Mouse (Mus musculus) spleen, adult 18-20 months (tissue): ENCODE measurements around the gene Cobl.

Experiments used
- DNase-seq, 2 experiments: peaks; one replicate each; pipeline ENCODE4 v3.0.0; 2022; ENCODE audit warnings: mixed read lengths in 2 of 2

Gene Cobl

DNA sequence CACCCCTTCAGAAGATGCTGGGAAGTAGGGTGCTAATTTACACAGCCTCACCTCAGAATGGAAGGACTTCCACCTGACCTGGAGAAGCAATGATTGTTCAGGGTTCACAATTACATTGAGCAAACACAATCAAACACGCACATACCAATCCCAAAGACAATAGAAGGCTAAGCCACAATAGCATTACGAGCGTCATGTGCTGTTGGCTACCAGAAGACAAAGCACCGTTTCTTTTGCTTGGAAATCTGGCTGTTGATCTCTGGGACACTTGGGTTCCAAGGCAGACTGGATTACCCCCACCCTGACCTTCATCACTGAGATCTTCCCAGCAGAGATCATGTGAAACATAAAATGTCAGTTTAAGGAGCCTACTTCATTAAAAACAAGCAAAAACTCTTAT, 21.1 kb downstream of the Cobl start:
- DNase-seq: no peak

DNA sequence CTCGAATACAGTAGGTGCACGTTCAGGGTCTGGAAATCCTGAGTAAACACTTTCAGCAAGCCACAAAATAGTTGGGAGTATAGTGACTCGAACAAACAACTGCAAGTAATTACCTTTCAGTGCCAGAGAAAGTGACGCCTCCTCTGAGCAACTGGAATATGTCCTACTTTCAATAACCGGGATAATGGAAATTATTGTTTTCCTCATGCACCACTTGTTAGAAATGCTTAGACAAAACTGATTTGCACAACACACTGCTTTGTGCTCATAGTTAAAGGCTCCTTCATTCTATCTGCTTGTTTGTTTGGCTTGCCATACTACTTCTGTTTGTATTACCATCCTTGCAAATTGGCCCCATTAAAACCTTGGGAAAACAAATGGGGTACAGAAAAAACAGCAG, 21.6 kb downstream of the Cobl start:
- DNase-seq: no peak

DNA sequence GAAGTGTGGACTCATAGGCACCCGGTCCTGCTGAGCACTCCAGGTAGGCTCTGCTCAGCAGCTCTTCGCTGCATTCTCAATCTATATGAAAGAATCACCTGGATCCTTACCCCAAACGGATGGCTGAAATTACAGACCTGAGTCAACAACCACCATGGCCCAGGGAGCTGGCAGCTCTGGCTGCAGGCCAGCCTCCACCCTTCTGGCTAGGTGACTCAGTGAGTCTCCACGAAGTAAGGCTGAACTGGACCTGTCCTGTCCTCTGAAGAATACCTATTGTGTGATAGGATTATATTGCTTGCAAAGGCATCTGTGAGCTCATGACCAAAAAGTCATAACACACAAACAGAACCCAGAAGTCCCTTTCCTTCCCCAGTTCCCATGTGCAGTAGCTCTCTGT, 22.5 kb downstream of the Cobl start:
- DNase-seq: no peak

DNA sequence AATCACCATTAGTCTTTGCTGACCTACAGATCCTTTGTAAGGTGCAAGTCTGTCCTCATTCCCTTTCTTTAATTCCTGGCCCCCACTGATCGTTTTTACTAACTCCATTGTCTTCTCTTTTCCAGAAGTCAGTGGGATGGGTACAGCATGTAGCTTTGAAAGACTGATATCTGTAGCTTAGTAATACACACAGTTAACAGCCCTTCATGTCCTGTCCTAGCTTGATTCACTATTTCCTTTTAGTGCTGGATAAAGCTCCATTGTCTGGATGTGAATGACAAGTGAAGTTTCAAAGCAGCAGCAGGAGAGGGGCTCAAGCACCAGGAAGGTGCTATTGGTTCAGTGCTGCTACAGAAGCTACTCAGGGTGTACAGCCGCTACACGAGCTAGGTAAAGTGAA, 28.9 kb downstream of the Cobl start:
- DNase-seq: no peak

DNA sequence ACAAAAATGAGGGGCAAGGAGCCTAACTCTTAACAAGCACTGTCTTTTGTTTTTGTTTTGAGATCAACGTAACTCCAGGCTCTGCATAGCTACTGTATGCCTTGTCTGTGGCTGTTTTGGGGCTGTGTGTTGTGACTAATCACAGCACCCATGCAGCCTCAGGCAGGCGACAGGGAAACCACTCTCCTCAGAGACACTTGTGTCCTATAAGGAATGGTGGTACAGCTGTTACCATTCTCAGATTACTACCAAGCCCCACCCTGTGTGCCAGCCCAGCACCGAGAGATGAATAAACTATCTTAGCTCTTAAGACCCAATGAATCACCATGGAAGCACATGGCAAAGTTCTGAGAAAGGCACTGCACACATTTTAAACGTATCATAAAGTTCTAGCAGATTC, 29.7 kb downstream of the Cobl start:
- no peak for DNase-seq

DNA sequence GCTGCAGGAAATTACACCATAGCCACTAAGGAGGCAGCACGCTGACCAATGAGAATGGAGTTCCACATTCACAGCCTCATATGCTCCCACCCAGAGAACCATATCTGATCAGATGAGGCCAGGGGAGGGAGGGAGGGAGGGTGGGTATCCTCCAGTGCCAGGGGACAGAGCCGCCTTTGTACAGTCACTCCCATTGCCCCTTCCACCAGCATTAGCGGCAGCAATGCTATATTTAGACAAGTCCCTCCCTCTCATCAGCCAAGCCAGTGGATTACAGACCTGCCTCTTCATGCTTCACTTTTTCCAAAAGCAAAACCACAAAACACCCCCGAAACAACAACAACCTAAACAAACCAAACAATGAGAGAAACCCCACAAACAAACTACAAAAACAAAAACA, 30.2 kb downstream of the Cobl start:
- no peak for DNase-seq

DNA sequence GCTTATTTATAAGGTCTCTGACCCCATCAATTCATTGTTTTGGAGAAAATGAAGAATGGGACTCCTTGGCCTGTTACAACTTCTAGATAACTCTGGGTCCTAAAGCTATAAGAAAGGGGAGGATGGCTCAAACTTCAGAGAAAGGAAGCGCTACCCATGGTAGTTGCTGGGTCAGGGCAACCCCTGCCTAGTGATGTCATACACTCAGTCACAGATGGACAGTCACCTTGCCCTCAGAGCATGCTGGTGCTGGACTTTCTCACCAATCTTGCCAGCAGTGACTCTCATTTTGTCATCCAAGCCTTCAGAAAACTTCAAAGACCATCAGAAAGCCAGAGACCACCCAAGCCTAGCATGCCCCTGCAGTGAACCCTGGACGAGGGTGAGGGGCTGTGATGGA, 32.8 kb downstream of the Cobl start:
- no peak for DNase-seq

DNA sequence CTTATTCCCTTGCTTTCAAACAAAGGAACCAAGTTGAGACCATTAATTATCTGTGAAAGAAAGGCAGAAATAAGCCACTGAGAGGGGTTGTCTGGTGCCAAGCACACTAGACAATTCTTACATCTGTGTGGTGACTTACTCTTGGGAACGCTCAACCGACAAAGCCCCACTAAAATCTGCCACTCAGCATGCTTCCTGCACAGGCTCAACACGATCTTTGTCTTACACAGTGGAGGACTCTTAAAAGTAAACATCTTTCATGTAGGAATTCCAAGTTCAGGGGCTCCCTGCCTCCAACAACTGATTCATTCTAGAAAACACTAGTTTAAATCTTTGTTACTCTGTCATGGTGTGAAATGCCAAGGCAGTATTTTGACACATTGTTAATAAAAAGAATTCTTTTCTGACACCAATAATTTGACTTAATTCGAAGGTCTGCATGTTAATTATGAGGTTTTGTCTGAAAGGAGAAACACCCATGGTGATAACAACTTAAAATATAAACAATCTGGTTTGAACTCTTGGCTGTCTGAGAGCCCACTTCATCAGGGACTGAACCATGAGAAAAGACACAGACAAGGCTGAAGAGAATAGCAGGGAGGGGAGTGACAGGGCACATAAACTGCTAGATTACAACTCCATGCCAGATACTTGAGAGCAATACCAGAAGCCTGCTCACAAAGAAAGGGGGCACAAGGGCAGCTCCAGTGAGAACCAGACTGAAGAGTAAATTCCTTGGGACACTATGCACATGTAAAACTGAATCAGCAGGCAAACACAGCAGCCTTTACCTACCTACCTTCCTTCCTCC, 34.3 kb downstream of the Cobl start:
- DNase-seq: no peak

DNA sequence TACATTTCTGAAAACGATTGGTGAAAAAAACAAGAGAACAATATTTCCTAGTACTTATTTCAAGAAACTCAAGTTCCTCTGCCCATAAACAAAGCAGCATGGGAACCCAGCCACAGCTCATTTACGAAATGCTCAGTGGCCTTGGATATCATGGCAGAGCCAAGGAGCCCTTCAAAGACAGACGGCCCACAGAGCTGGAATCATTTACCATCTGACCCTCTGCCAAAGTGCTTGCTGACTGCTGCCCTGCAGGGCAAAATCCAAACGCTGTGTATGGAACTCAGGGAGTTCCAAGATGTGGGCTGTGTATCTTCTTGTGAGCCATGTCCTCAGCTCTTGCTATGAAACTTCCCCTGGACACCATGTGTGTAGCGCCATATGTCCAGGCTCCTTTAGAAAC, 38.0 kb downstream of the Cobl start:
- no peak for DNase-seq

DNA sequence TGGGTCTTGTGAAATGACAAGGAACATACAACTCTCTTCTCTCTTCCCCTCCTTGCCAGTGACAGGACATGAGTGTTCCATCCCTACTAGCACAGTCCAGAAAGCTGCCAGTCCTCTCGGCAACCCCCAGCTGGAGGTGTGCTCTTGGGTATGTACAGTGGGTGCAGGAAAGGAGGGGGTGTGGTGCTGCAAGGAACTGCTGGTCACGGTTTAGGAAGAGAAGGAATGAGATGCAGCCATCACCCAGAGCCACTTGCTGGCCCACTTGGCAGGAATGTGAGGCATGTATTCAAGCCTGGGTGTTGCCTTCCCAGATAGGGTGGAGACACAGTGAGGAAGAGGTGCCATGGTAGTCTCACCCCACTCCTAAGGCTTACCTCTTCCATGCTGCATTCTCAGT, 40.6 kb downstream of the Cobl start:
- no peak for DNase-seq

DNA sequence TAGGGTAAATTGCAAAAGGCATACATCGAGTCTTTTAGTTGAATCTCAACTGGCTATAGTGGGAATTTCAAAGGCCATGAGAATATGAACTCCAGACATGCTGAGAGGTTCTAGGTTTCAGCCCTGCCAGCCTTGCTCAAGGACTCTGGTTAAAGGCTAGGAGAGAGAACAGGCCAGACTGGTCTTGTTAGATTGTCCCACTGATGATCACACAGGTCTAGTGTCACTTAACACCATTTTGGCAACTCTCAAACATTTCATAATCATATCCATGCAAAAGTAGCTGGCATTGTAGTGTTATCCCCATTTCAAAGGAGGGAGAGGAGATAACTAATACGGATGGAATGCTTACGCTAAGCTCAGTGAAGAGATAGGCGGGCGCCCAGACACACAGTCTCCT, 43.6 kb downstream of the Cobl start:
- no peak for DNase-seq

DNA sequence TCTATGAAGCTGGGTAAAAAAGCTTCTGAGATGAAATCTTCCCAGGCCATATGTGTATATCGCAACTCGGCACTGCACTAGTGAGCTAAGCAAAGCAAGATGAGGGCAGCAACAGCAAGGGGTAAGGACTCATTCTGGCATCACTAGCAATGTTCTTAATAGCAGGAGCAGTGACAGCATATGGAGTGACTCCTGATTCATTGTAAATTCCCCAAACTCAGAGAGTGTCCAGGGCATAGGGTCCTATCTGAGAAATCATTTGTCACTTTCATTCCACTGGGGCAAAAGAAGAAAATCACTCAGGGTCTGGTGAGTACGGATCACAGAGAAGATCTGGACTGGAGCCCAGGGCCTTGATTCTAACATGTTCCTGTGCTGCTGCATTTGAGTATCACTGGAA, 44.6 kb downstream of the Cobl start:
- DNase-seq: no peak

DNA sequence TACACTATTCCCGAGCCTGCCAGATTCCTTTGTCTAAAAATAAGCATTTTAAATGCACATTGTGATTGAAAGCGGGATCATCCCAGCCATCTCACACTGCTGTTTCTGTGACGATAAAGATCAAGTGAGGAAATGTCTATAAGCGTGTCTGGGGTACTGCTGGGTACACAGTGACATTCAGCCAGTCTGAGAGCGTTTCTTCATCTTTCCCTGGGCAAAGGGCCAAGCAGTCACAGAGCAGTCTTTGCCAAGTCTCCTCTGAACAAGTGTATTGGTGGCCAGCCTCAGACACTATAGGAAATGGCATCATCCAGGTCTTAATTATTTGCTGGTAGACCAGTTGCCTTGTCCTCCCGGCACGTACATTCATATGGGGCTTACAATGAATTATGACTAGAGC, 47.9 kb downstream of the Cobl start:
- DNase-seq: no peak

DNA sequence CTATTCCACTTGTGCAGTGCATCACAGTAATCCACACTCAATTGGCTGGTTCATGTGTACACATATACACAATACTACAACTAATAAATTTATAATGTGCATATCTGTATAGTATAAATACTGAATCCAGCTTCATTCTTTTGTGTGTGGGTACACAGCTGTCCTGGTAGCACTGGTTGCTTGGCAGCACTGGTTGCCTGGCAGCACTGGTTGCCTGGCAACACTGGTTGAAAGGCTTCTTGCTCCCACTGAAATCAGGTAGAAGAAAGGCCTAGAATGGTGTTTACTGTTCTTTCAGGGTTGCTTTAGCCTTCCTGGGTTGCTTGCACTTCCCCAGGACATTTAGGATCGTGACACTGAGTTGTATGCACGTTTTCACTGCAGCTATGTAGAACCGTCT, 49.4 kb downstream of the Cobl start:
- no peak for DNase-seq

DNA sequence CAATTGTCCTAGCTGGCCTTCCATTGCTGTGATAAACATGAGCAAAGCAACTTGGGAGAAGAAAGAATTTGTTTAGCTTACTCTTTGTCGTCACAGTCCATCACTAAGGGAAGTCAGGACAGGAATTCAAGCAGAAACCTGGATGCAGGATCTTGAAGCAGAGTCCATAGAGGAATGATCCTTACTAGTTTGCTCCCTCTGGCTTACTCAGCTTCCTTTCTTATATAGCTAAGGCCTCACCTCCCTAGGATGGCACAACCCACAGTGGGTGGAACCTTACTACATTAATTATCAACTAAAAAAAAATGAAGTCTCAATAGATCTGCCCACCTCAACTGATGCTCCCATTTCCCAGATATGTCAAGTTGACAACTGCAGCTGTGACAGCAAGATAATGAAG, 52.8 kb downstream of the Cobl start:
- DNase-seq: no peak

DNA sequence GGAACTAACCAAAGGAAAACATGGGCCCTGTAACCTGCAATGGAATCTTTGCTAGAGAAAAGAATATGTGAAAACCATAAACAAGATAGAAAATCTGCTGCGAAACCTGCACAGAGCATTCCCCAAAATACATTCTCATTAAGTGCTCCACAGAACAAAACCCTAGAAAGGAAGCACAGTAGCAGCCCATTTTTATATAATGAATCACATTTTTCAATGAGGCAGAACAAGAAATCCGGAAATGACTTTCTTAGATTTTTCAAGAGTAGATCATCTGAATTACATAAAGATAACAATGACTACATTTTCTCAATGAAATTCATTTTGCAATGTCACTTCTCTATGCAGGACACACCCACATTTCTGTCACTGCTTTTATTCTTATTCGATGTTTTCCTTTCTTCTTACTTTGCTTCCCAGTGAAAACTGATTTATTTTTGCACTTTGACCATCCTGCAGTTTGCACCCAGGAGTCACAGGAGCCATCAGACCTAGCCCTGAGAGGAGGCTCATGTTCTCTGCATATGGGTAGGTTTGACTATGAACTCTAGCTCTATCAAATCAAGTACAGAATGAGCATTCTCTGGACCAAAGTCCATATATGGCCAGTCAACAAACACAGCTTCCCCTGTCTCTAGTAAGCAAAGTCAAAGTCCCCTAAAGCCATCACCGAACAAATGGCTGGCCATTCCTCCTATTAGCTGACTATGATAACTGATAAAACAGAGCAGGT, 53.5 kb downstream of the Cobl start:
- no peak for DNase-seq

DNA sequence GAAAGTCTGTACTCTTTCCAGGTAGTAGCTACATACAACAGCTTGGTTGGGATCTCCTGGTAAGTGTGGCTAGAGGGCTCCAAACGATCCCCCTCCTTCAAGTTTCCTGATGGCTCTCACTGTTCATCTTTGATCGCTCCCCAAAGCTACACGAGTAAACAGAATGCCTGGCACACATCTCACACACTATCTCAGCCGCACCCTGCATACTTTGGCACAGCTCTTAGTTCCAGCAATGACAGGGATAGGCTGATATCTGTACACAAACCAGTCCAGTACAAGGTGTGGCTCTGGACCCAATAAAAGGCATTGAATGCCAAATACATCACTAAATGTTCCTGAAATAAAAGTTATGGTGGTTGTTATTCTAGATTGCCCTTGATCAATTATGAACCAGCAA, 55.3 kb downstream of the Cobl start:
- no peak for DNase-seq

DNA sequence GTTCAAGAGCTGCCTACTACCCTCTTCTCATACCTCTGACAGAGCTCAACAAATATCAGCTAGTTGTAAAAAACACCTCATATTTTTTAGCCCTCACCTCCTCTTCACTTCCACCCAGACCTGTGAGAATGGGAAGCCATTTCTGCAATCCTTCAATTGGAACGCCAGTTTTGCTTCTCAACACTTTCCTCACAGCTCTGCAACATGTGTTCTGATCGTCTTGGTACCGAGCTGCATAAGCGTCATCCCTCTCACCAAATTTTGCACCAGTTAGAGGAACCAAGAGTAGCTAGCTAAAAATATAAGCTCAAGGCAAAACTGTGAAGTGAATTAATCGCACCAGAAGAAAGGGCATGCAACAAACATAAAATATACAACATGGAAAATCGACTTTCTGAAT, 56.9 kb downstream of the Cobl start:
- no peak for DNase-seq

DNA sequence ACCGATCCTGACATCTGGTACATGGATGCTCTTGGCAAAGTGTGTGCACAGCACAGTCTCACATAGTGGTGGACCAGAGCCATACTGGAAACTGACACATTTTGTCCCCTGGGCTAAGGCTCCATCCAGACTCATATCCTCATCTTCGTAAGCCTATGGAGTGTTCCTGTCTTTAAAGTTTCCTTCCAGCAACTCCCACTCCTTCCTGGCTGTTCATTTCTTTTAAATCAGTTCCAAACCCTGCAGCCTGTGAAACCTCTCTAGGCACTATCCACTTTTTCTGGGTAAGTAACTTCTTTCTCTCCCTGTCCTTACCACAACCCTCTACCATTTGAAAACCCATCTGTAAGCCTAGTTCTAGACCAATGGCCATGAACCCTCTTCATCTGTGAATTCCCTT, 64.9 kb downstream of the Cobl start:
- DNase-seq: no peak

DNA sequence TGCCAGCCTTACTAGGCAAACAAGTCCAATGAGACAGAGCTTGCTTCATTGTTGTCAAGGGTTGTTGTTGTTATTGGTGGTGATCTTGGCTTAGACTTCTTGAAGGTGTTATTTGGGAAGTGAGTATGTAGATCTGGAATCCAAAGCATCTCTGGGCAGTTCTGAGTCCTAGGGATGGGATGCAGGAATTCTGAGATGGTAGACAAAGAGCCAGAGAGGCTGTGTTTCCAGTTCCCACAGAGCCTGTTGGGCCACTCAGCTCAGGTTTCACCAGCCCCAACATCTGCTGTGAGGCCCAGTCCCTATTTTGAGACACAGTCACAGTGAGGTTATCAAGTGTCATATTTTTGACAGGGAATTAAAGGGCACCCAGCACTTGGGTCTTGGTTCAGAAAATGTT, 68.6 kb downstream of the Cobl start:
- DNase-seq: no peak

DNA sequence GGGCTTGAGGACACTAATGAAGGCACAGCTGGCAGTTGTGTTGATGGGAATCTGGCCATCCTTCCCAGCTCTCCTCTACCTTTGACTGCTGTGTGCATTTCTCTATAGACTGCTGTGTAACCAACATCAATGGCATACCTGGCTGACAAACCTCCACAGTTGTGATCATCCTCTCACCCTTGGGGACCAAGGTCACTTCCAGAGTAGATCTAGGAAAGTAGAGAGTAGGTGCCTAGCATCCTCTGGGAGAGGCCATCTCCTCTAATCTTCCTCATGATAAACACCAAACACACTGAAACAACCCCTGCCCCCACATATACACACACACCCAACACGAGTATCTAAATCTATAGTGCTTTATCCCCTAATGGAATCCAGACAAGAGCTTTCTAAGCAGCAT, 70.1 kb downstream of the Cobl start:
- DNase-seq: no peak

DNA sequence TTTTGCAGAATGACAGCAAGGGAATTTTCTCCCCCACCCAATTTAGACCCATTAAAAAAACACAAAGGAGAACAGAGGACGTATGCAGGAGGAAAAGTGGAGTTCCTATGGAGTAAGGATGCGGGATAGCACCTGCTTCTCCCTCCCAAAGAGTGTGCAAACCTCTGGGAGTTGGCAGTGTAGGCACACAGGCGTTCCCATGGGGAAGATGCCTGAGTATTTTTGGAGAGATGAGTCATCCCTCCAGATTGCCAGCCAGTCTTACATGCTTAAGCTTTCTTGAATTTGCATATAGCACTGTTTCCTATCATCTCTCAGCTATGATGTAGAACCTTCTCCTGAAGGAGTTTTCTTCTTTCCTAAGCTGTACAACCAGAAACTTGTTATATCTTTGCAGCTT, 70.6 kb downstream of the Cobl start:
- no peak for DNase-seq

DNA sequence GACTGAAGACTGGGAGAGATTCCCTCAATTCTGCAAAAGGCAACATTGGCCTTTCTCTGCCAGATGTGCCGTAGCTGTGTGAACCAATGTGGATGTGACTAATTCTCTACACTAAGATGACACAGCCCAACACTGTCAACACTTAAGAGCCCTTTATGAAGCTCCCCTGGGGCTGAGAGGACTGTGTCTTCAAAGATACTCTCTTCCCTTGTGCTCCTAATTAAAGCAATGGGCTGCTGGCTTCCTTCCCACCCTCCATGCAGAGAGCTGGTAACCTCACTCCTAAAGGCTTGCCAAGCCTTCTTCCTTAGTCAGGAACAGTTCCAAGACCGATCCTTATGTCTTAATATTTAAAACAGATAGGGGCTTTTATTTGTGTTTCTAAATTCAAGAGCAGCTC, 79.9 kb downstream of the Cobl start:
- no peak for DNase-seq

DNA sequence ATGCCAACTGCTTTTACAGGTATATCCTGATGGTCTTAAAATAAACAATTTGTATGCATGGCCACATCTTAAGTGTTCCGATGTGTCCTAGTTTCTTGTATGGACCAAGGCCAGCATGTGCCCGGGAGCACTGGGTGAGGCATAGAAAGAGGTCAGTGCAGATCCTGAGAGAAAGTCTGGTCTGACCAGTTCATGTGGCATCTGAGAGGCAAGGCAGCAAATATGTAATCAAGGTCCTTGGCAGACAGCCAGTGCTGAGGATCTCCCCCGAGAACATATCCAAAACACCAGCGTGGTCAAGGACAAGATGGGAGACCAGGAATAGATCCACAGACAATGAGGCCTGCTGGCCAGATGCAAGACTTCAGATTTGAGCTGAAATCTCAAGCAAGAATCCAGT, 81.8 kb downstream of the Cobl start:
- no peak for DNase-seq

DNA sequence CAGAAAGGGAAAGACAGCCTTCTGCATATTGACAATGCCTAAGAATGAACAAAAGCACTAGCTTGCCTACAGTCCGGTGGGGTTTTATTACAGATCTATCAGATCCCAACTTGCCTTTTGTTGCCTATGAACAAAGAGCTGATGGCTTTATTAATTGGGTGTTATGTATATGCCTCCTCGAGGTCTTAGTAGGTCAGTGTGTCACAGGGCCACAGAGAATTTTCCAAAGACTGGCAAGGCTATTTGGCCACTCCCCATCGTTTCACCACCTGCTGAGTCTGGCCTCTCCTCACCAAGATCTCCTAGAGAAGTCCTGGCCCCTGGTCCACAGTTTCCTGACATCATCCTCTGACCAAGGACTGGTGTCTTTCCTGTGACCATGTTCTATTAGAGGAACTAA, 83.7 kb downstream of the Cobl start:
- no peak for DNase-seq
